Mouse (Mus musculus): ENCODE data around the gene Prune2.

DNA sequence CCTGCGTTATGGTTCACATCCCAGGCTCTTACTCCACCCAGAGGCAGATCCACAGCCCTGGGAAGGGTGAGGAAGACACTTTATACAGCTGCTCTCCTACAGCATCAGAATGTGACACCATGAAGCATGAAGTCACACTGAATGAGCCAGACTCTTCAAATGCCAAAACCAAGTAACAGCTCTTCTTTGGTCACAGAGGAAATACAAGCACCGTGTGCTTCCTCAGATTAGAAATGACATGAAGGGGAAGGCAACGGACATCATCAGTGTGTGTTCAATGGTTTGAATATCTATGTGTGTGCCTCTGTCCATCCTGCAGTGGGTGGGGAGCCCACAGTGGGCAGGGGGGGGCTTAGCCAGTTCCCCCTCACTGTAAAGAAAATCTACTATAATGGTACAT lies 76.4 kb downstream of the Prune2 start:
- TF ChIP-seq POLR2A (IDR thresholded peaks at IDR 0.05; ENCODE audit: borderline replicate concordance, insufficient read depth, low read length) (no peak), CTCF (IDR thresholded peaks at IDR 0.05; ENCODE audit: borderline replicate concordance, insufficient read depth, low read depth, low read length) (no peak)
